Mouse (Mus musculus): Measurements from ENCODE around the gene Gm11639.

Gene Gm11639

DNA sequence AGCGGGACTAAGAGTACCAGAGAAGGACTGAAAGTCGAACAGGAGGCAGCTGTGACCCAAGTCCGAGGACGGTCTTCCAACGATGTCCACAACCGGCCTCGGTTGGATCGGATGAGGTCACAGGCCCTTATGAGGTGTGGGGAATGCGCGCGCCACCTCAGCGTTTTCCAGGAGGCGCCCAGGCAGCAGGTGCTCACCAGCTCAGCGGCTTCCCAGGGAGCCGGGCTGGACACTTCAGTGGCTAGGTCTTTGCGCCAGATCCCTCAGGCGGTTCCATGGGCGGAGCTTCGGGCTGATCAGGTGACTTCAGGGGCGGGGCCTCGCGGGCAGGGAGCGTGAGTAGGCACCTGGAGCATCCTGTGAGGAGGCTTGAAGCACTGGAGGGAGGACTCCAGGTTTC, at the start of gene Gm11639:
TSS of gene Gm11639 (plus strand) at position 160 of the 400 bp plus-strand sequence.
- DNase-seq = no peak

DNA sequence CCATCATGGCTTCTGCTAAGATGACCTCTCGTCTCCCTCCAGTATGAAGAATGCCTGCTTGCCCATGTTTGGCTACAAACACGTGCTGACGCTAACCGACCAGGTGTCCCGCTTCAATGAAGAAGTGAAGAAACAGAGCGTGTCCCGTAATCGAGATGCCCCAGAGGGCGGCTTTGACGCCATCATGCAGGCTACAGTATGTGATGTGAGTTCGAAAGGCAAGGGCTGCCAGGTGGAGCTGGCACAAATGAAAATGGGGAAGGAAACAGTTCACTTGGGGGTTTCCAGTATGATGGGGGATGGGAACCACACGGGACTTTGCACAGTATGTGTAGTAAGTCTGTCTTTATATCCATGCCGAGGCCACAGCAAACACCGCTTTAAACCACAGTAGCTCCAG, 48.5 kb upstream of the Gm11639 start:
- peak; percentile 91 to 96 for DNase-seq

- DNase-seq = no peak
These were observed 47.5 kb upstream of the Gm11639 start for GRCm38 (mm10) chr11:104638006-104638405.

DNA sequence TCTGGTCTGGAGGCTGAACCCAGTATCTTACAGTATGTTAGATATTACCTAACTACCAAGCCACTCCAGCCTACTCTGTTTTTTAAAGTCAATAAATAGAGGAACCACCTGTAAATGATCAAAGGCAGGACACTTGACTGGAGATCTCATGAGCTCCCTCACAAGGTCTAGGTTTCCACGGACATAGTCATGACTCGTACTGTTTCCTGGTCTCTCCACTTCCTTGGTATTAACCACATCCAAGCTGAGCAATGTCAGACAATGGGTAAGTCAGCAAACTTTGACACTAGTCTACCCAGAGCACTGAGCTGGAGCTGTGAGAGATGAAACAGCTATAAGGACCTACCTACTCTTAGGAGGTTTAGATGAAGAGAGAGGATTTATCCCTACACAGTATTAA, 46.6 kb upstream of the Gm11639 start:
- DNase-seq = peak in 1 of 2 experiments; percentile 40

DNA sequence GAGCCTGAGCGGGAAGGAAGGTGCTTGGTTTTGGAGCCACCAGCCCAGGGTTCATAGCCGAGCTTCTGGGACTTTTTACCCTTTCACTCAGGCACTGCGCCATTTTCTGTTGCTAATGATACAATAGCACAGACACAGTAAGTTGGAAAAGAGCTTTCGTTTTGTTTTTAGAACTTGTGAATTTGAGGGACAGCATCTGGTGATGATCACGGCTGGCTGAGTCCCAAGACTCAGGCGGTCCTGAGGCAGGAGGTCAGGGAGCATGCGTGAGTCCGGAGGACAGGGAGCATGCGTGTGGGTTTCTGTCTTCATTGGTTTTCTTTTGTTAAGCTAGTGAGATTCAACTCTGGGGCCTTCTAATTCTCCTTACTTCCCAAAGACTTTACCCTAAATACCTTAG, 45.9 kb upstream of the Gm11639 start:
- no peak for DNase-seq

GRCm38 (mm10) chr11:104640894-104641293, 44.6 kb upstream of the Gm11639 start:
- DNase-seq = no peak

- no peak for DNase-seq
These were observed 42.3 kb upstream of the Gm11639 start for GRCm38 (mm10) chr11:104643236-104643635.

DNA sequence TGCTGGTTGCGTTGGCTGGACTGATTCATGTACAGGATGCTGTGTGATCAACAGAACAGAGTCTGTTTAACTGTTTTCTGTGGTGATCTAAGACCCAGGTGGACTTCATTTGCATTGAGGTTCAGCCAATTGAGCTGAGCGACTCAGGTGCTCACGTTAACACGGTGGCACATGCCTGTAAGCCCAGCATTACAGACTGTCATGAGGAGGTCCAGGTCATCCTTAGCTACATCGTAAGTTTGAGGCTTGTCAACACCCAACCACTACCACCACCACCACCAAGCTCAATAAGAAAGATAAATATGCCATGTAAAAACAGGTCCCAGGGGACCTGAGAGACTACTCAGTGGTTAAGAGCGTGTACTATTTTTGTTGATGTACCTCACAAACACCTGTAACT, 40.1 kb upstream of the Gm11639 start:
- peak; percentile 51 to 56 for DNase-seq

- DNase-seq = peak; percentile 33 to 42
These were observed 39.3 kb upstream of the Gm11639 start for GRCm38 (mm10) chr11:104646173-104646572.

GRCm38 (mm10) chr11:104646611-104647010, 38.9 kb upstream of the Gm11639 start:
- peak; percentile 36 to 52 for DNase-seq

- DNase-seq = no peak
These were observed 38.2 kb upstream of the Gm11639 start for GRCm38 (mm10) chr11:104647188-104647867.

DNA sequence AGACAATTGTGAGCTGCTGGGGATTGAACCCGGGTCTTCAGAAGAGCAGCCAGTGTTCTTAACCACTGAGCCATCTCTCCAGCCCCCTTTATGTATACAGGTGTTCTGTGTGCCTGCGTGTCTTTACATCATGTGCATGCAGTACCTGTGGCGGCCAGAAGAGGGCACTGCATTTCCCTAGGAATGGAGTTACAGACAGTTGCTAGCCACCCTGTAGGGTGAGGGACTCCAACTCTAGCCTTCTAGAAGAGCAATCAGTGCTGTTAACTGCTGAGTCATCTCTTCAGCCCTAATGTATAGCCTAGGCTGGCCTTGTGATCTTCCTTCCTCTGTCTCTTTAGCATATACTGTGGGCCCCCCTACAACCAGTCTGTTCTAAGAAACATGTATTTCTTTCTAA, 36.9 kb upstream of the Gm11639 start:
- peak; percentile 88 to 89 for DNase-seq

GRCm38 (mm10) chr11:104660599-104660998, 24.9 kb upstream of the Gm11639 start:
- DNase-seq = peak; percentile 49 to 56

GRCm38 (mm10) chr11:104661106-104661505, 24.4 kb upstream of the Gm11639 start:
- no peak for DNase-seq

DNA sequence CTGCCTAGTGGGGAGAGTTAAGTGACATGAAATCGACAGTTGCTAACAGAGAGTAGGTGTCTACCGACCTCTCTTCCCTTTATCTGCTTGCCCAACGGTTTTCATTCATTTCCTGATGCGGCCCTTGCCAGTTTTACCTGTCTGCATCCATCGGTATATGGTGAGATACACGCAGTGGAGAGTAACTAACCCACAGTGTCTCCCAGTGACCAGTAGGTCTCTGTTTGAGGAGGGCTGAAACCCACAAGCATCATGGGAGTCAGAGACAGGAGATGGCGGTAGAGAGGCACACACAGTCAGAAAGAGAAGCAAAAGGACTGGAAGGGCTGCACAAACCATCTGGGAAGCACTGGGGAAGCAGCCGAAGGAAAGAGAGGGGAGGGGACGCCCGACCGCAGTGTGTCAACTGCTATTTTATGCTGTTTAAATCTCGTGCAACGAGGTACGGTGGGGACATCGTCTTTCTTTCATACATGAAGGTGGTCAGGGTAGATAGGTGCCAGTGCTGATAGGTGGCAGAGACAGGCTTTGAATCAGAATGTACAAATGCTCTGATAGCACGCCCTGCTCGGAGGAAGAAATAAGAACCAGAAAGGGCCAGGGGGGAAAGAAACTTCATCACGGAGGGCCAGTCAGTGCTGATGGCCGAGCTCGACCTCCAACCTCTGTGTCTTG, 23.8 kb upstream of the Gm11639 start:
- no peak for DNase-seq

DNA sequence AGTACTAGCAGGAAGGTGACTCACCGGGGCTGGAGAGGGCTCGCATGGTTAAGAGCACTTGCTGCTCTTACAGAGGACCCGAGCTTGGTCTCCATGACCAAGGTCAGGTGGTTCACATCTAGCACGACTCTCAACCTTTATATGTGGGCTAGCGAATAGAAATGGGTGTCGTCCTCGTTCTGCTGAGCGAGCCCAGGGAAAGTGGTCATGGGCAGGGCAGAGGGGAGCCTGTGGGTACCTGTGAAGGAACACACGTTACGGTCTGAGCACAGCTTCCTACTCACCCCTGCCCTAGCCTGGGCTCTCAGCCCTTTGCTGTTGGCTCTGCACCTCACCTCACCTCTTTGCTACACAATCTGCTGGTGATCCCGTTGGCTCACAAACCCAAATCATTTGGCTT, 22.9 kb upstream of the Gm11639 start:
- no peak for DNase-seq

- no peak for DNase-seq
These were observed 22.1 kb upstream of the Gm11639 start for GRCm38 (mm10) chr11:104663241-104663877.

GRCm38 (mm10) chr11:104663878-104664261, 21.6 kb upstream of the Gm11639 start:
- DNase-seq = no peak

DNA sequence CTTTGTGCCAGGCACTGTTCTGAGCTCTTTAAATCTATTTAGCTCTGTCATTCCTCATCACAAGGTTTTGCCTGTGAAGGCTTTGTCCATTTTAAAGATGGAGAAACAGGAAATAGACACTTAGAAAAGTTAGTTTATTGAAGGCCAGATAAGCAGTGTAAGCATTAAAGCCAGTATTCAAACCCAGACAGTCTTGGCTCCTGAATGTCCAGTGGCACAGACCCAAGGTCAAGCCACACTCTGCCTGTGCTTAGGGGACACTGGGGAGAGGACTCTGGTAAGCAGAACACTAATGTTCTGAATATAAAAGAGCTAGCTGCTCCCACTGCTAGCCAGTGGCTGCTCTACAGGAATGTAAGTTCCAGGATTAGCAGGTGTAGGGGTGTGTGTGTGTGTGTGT, 21.1 kb upstream of the Gm11639 start:
- no peak for DNase-seq

DNA sequence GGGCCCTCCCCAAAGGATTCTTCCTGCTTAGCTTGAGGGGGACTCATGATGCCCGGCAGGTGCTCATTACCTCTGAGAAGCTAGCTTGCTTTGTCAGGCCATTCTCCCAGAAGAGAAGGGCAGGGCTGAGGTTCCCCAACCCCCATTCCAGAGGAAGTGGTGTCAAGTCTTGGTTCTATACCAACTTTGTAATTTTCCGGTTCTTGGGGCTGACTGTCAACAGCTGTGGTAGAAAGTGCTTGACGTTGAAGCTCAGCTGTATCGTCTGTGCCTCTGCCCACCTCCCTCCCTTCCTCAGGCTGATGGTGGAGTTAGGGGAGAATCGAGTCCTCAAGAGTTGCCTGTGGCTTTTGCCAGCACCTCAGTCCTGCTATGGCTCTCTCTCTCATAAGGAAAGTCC, 18.1 kb upstream of the Gm11639 start:
- DNase-seq = no peak

- no peak for DNase-seq
These were observed 12.1 kb upstream of the Gm11639 start for GRCm38 (mm10) chr11:104673412-104673811.

DNA sequence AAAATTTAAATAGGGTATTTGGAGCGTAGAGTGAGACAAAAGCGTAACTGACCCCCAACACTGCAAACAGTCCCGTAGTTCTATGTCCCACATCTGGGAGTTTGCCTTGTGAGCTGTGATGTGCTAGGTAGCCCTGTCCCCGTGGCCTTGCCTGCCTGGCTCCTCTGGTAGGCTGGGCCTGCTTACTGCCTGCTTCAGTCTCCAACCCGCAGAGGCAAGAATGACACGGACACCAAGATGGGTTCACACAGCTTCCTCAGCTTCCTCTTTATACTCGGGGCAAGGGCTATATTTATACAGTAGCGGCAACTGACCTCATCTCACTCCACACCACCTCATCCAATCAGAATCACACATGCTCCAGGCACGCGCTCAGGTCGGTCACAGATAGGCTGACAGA, 10.7 kb upstream of the Gm11639 start:
- no peak for DNase-seq

DNA sequence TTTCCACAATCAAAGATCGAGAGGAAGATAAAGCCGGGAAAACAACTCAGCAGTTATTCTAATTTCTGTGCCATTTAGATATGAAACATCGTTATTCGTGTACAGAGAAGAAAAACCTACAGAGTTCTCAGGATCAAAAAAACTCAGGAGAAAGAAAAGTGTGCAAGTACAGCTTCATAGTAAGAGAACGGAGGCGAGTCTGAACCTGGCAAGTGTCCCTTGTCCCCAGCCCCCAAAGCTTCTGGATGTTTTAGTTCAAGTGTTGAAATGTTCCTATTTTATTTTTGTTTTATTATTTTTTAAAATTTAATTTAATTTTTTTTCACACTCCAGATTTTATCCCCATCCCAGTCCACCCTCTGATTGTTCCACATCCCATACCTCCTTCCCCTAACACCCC, 7.7 kb downstream of the Gm11639 start:
- no peak for DNase-seq

GRCm38 (mm10) chr11:104704097-104704496, 18.6 kb downstream of the Gm11639 start:
- DNase-seq = no peak

All from B cell, adult 2 months (primary cell).